Mouse (Mus musculus) limb, embryonic 14.5 days (tissue): ENCODE data around the gene Hist1h1c. TPM values are rescaled to one million over a fixed set of nuclear protein-coding genes. Genes with fewer than 3 reads are reported as not detected.
A peak's percentile ranks its signal among the peaks of the same experiment; 100 is the strongest.

Source experiments
- ATAC-seq: fragments of 200-750 bp; cut with Nextera tagmentation; 2 replicates; pipeline ENCODE4 v1.8.0; 2017; ENCODE audit warnings: low read depth, moderate number of reproducible peaks, moderate TSS enrichment; ENCODE audit not compliant: low FRiP score
- DNase-seq: peaks from one replicate; pipeline ENCODE4 v3.0.0-alpha.2; 2015; ENCODE audit warnings: low spot score
- H3K27ac ChIP-seq: fragments of 300-500 bp; sonication (generic); replicated peaks from 2 replicates; pipeline ENCODE4 v1.5.1; 2014; ENCODE audit warnings: low read depth, mild to moderate bottlenecking, low read length, moderate library complexity, mixed read lengths
- H3K27me3 ChIP-seq: fragments of 300-500 bp; sonication (generic); 2 replicates; pipeline ENCODE4 v1.6.1; 2014; ENCODE audit warnings: low read length, mixed read lengths; ENCODE audit not compliant: control insufficient read depth, insufficient read depth
- H3K36me3 ChIP-seq: fragments of 300-500 bp; sonication (generic); 2 replicates; pipeline ENCODE4 v1.6.1; 2014; ENCODE audit warnings: mild to moderate bottlenecking, low read length, moderate library complexity, mixed read lengths; ENCODE audit not compliant: control insufficient read depth, insufficient read depth
- H3K4me1 ChIP-seq: fragments of 300-500 bp; sonication (generic); 2 replicates; pipeline ENCODE4 v1.6.1; 2014; ENCODE audit warnings: antibody characterized with exemption, low read length, mixed read lengths; ENCODE audit not compliant: control insufficient read depth, insufficient read depth
- H3K4me2 ChIP-seq: fragments of 300-500 bp; sonication (generic); replicated peaks from 2 replicates; pipeline ENCODE4 v1.6.1; 2014; ENCODE audit warnings: low read depth, mild to moderate bottlenecking, low read length, moderate library complexity; ENCODE audit not compliant: severe bottlenecking
- H3K4me3 ChIP-seq: fragments of 300-500 bp; sonication (generic); replicated peaks from 2 replicates; pipeline ENCODE4 v1.5.1; 2014; ENCODE audit warnings: low read length
- H3K9ac ChIP-seq: fragments of 300-500 bp; sonication (generic); 2 replicates; pipeline ENCODE4 v1.6.1; 2014; ENCODE audit warnings: mild to moderate bottlenecking, low read depth, low read length, moderate library complexity; ENCODE audit not compliant: severe bottlenecking
- H3K9me3 ChIP-seq: fragments of 300-500 bp; sonication (generic); 2 replicates; pipeline ENCODE4 v1.6.1; 2016; ENCODE audit warnings: low read length; ENCODE audit not compliant: control insufficient read depth
- POLR2A ChIP-seq: fragments of 200-500 bp; IDR thresholded peaks from 2 replicates; pipeline ENCODE4 v1.8.0; 2012; ENCODE audit warnings: inconsistent platforms, mild to moderate bottlenecking, moderate library complexity, borderline replicate concordance; ENCODE audit not compliant: insufficient read depth, insufficient read length; ENCODE audit errors: extremely low read depth
- WGBS: fragments of 180-500 bp; shearing (Covaris S2); extraction: QIAGEN DNeasy Blood & Tissue Kit; methylation state at CpG from one replicate; pipeline ENCODE4 v1.1.7; 2014; 5-methylcytosine and 5-hydroxymethylcytosine counted together
- polyA plus RNA-seq, 2 experiments: library from polyadenylated mRNA; depleted of rRNA in 1 of 2; stranded (reverse) in 1 of 2; unstranded in 1 of 2; fragments of >200 nt; fragmentation: Nextera tagmentation in 1 of 2; extraction: Ambion mirVana in 1 of 2; gene quantifications; 2 replicates each; pipeline versions ENCODE4 v1.2.1 to v1.2.3; 2012 to 2014

Gene Hist1h1c
- polyA plus RNA-seq, 2 experiments, result 23.7 to 24.7 TPM

- H3K9me3 ChIP-seq, result no peaks in the 10 kb centered on the region
- H3K27me3 ChIP-seq, result no peaks in the 10 kb centered on the region
- peak overlapping the region; percentile 44 for H3K4me3 ChIP-seq
- peak overlapping the region; percentile 73 for H3K4me2 ChIP-seq
- TF ChIP-seq POLR2A, result peak; percentile 71; the same call in 1 of the 2 replicates
- no peaks in the 10 kb centered on the region for H3K36me3 ChIP-seq
- under 1% methylated on average over 39 of the region's 39 CpGs for WGBS
- DNase-seq (peak; percentile 97), ATAC-seq (peak; percentile 90)
- H3K9ac ChIP-seq, result peak overlapping the region; percentile 81
- peak overlapping the region; percentile 92 for H3K27ac ChIP-seq
- H3K4me1 ChIP-seq, result peaks cover 9% of the 10 kb centered on the region
Observed at GRCm38 (mm10) chr13:23739069-23739921, 687 bp downstream of the Hist1h1c start.

DNA sequence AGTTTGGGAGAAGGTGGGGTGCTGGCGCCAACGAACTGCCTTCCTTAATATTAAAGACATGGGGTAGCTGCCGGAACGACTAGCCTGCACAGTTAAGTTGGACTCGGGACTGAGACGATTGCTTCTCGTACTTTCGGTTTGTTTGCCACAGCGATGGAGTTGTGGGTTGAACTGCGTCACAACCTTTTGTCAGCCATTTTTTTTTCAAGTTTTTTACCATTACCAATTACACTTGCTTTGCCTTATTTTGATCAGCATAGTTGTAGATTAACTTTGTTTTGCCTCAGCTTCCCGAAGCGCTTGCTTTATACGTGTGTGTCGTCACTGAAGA, 1.3 kb downstream of the Hist1h1c start:
- Histone ChIP-seq H3K27ac (peak overlapping the region; percentile 92), H3K9ac (peak overlapping the region; percentile 81), H3K36me3 (no peaks in the 10 kb centered on the region), H3K27me3 (no peaks in the 10 kb centered on the region), H3K9me3 (no peaks in the 10 kb centered on the region), H3K4me1 (peaks cover 11% of the 10 kb centered on the region), H3K4me3 (peak overlapping the region; percentile 44), H3K4me2 (peak overlapping the region; percentile 73)
- TF ChIP-seq POLR2A, result no peak
- ATAC-seq (peak; percentile 24), DNase-seq (no peak)
- under 1% methylated on average over 14 of the region's 14 CpGs for WGBS

GRCm38 (mm10) chr13:23740256-23740840, 1.7 kb downstream of the Hist1h1c start:
- no peaks in the 10 kb centered on the region for H3K36me3 ChIP-seq

DNA sequence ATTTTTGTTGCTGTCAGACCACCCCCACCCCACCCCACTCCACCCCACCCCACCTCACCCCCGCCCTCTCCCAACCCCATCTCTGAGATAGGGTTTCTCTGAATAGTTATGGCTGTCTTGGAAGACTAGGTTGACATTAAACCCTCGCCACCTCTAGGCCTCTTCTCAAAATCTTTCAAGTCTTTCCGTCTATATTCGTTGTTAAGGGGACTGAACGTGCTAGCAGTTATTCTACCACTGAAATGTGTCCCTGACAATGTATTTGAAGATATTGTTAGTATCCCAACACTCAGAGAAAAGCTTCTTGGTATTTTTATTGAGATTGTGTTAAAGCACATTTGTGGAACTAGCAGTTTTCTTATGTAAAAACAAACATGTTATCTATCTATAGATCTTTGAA, 2.3 kb downstream of the Hist1h1c start:
- Histone ChIP-seq H3K9ac (peak overlapping the region; percentile 81; the same call in 1 of the 2 replicates), H3K4me3 (peak overlapping the region; percentile 44), H3K9me3 (no peaks in the 10 kb centered on the region), H3K4me1 (peaks cover 11% of the 10 kb centered on the region), H3K27me3 (no peaks in the 10 kb centered on the region), H3K36me3 (no peaks in the 10 kb centered on the region), H3K27ac (0 out of 2 replicates have a peak overlapping the region, but pooled peaks have one; percentile 92), H3K4me2 (peak overlapping the region; percentile 73)
- DNase-seq (no peak), ATAC-seq (no peak)
- TF ChIP-seq POLR2A, result no peak
- 50% methylated on average over 5 of the region's 5 CpGs for WGBS

More at GRCm38 (mm10) chr13:23740256-23740840, 1.7 kb downstream of the Hist1h1c start:
- no peak for TF ChIP-seq POLR2A
- H3K27me3 ChIP-seq, result no peaks in the 10 kb centered on the region
- H3K4me1 ChIP-seq, result peaks cover 11% of the 10 kb centered on the region
- H3K27ac ChIP-seq, result peak overlapping the region; percentile 92
- H3K9me3 ChIP-seq, result no peaks in the 10 kb centered on the region
- DNase-seq, result peak; percentile 29
- H3K4me3 ChIP-seq, result peak overlapping the region; percentile 44
- WGBS, result 27% methylated on average over 13 of the region's 13 CpGs
- ATAC-seq, result no peak
- peak overlapping the region; percentile 73 for H3K4me2 ChIP-seq
- H3K9ac ChIP-seq, result peak overlapping the region; percentile 81

DNA sequence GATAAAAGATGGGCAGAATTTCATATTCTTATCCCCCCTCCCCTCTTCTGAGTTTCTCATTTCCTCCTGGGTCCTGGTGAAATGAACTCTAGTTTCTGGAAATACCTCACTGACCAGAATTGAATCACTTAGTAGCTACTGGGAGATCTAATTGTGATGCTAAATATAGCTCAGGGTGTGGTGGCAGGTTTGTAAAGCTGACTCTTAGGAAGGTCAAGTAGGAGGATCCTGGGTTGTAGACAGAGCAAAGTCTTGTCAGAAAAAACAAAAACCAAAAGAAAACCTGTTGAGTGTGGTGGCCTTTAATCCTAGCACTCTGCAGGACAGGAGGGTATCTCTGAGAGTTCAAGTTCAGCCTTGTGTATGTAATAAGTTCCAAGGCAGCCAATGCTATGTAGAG, 3.4 kb downstream of the Hist1h1c start:
- H3K4me2 ChIP-seq, result no peak overlapping the region
- H3K9ac ChIP-seq, result no peak overlapping the region
- no peaks in the 10 kb centered on the region for H3K27me3 ChIP-seq
- H3K9me3 ChIP-seq, result no peaks in the 10 kb centered on the region
- H3K4me3 ChIP-seq, result no peak overlapping the region
- no peak for ATAC-seq
- no peak overlapping the region for H3K27ac ChIP-seq
- no peak for TF ChIP-seq POLR2A
- peaks cover 12% of the 10 kb centered on the region for H3K4me1 ChIP-seq
- H3K36me3 ChIP-seq, result no peaks in the 10 kb centered on the region
- DNase-seq, result no peak
